Mouse (Mus musculus): ENCODE data around the gene Npr3. TPM values are rescaled to one million over a fixed set of nuclear protein-coding genes. Genes with fewer than 3 reads are reported as not detected.

Gene Npr3
- polyA plus RNA-seq, 1 experiment from 2014 or later = 11.0 TPM

- no peaks in the 10 kb centered on the region for H3K27me3 ChIP-seq (replicated peaks; ENCODE audit: control insufficient read depth, insufficient read depth, low read length)
- no peak for DNase-seq (ENCODE audit: low spot score)
- H3K4me2 ChIP-seq (ENCODE audit: low read length) = no peak overlapping the region
- ATAC-seq (replicated peaks; ENCODE audit: low FRiP score, low TSS enrichment, low read depth) = no peak
- H3K36me3 ChIP-seq (ENCODE audit: control insufficient read depth, insufficient read depth, low read length) = peaks cover 12% of the 10 kb centered on the region; the same call in 1 of the 2 replicates
- no peak overlapping the region for H3K9ac ChIP-seq (ENCODE audit: low read length)
- no peaks in the 10 kb centered on the region for H3K4me1 ChIP-seq (replicated peaks; ENCODE audit: control insufficient read depth, insufficient read depth, low read length)
- no peak overlapping the region for H3K27ac ChIP-seq (ENCODE audit: low read depth)
- H3K4me3 ChIP-seq (ENCODE audit: low read depth, low read length) = no peak overlapping the region
- WGBS = 71% methylated on average over 2 of the region's 2 CpGs
- H3K9me3 ChIP-seq (ENCODE audit: control insufficient read depth, low read length) = peaks cover 5% of the 10 kb centered on the region
Observed at GRCm38 (mm10) chr15:11877273-11877672, 29.8 kb downstream of the Npr3 start.

DNA sequence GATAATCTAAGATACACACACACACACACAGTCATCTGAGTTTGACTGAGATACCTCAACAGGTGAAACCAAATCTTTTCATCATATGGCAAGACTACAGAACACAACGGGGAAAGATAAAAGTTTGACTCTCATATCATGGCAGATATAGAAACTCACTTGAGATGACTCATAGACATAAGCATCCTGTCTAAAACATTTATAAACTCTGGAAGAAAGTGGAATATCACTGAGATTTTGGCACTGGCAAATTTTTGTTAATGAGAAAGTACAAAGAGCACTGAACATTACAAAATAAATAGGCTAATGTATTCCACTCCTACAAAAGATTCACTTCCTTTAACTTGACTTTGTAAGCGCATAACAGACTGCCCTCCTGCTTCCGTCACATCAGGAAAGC is 40.2 kb downstream of the Npr3 start:
- Histone ChIP-seq H3K9ac (ENCODE audit: low read length) (no peak overlapping the region), H3K27me3 (replicated peaks; ENCODE audit: control insufficient read depth, insufficient read depth, low read length) (no peaks in the 10 kb centered on the region), H3K4me3 (ENCODE audit: low read depth, low read length) (no peak overlapping the region), H3K36me3 (ENCODE audit: control insufficient read depth, insufficient read depth, low read length) (no peaks in the 10 kb centered on the region; the same call in 1 of the 2 replicates), H3K4me2 (ENCODE audit: low read length) (no peak overlapping the region), H3K27ac (ENCODE audit: low read depth) (no peak overlapping the region), H3K4me1 (replicated peaks; ENCODE audit: control insufficient read depth, insufficient read depth, low read length) (no peaks in the 10 kb centered on the region), H3K9me3 (ENCODE audit: control insufficient read depth, low read length) (no peaks in the 10 kb centered on the region)
- 89% methylated on average over 3 of the region's 3 CpGs for WGBS
- no peak for DNase-seq (ENCODE audit: low spot score)
- ATAC-seq (replicated peaks; ENCODE audit: low FRiP score, low TSS enrichment, low read depth) = no peak

DNA sequence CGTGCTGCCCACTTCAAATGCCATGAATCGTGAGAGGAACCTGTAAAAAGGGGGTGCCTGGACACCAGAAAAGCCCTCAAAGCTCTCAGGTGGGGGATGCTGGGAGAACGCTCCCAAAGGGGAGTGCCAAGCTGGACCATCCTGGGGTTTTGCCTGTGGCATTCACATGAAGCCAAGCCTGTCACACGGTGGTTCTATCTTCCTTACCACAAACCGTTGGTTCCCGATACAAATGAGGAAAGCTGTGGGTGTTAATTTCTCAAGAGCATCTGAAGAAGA is 43.6 kb downstream of the Npr3 start:
- Histone ChIP-seq H3K4me2 (ENCODE audit: low read length) (no peak overlapping the region), H3K4me1 (replicated peaks; ENCODE audit: control insufficient read depth, insufficient read depth, low read length) (no peaks in the 10 kb centered on the region), H3K27me3 (replicated peaks; ENCODE audit: control insufficient read depth, insufficient read depth, low read length) (no peaks in the 10 kb centered on the region), H3K9me3 (ENCODE audit: control insufficient read depth, low read length) (no peaks in the 10 kb centered on the region), H3K4me3 (ENCODE audit: low read depth, low read length) (no peak overlapping the region), H3K36me3 (ENCODE audit: control insufficient read depth, insufficient read depth, low read length) (peaks cover 1% of the 10 kb centered on the region), H3K9ac (ENCODE audit: low read length) (no peak overlapping the region), H3K27ac (ENCODE audit: low read depth) (no peak overlapping the region)
- 86% methylated on average over 6 of the region's 6 CpGs for WGBS
- ATAC-seq (replicated peaks; ENCODE audit: low FRiP score, low TSS enrichment, low read depth) (no peak), DNase-seq (ENCODE audit: low spot score) (no peak)

DNA sequence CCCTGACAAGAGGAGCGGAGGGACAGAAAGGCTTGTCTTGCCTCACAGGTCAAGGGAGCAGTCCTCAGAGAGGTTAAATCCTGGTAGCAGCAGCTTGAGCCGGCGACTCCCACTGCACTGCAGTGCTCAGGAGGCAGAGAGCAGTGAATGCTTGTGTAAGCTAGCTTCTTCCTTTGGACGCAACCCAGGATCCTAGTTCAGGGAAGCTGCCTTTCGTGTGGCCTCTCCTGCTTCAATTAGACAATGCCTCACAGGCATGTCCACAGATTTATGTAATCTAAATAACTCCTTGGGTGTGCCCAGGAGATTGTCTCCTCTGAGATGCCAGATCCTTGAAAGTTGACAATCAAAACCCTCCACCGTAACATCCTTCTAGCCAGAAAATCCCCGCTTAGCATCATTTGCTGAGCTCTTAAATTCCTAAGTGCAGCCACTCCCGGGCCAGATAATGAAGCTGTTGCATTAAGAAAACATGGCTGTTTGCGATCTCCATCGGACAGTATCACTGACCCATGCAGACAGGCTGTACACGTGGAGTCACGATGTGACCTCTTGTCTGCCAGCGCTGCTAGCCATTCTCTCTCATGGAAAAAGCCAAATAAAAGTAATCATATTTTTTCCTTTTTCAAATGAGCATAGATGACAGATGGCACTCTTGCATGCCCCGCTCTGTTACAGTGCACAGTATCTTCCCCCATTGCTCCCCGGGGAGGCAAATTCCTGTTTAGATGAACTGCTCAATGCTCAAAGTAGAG is 44.1 kb downstream of the Npr3 start:
- no peak for DNase-seq (ENCODE audit: low spot score)

GRCm38 (mm10) chr15:11862253-11862652 is 44.8 kb downstream of the Npr3 start:
- 88% methylated on average over 7 of the region's 7 CpGs for WGBS
- H3K4me1 ChIP-seq (replicated peaks; ENCODE audit: control insufficient read depth, insufficient read depth, low read length) = no peaks in the 10 kb centered on the region
- H3K9me3 ChIP-seq (ENCODE audit: control insufficient read depth, low read length) = no peaks in the 10 kb centered on the region
- peaks cover 9% of the 10 kb centered on the region for H3K36me3 ChIP-seq (ENCODE audit: control insufficient read depth, insufficient read depth, low read length)
- no peak overlapping the region for H3K4me3 ChIP-seq (ENCODE audit: low read depth, low read length)
- no peak for ATAC-seq (replicated peaks; ENCODE audit: low FRiP score, low TSS enrichment, low read depth)
- no peak overlapping the region for H3K27ac ChIP-seq (ENCODE audit: low read depth)
- no peak for DNase-seq (ENCODE audit: low spot score)
- H3K27me3 ChIP-seq (replicated peaks; ENCODE audit: control insufficient read depth, insufficient read depth, low read length) = no peaks in the 10 kb centered on the region
- H3K9ac ChIP-seq (ENCODE audit: low read length) = no peak overlapping the region
- H3K4me2 ChIP-seq (ENCODE audit: low read length) = no peak overlapping the region

More for the DNA sequence above, 44.1 kb downstream of the Npr3 start:
- peaks cover 3% of the 10 kb centered on the region for H3K36me3 ChIP-seq (ENCODE audit: control insufficient read depth, insufficient read depth, low read length)
- no peak overlapping the region for H3K4me3 ChIP-seq (ENCODE audit: low read depth, low read length)
- H3K9ac ChIP-seq (ENCODE audit: low read length) = no peak overlapping the region
- no peak overlapping the region for H3K4me2 ChIP-seq (ENCODE audit: low read length)
- no peaks in the 10 kb centered on the region for H3K27me3 ChIP-seq (replicated peaks; ENCODE audit: control insufficient read depth, insufficient read depth, low read length)
- no peaks in the 10 kb centered on the region for H3K9me3 ChIP-seq (ENCODE audit: control insufficient read depth, low read length)
- H3K4me1 ChIP-seq (replicated peaks; ENCODE audit: control insufficient read depth, insufficient read depth, low read length) = no peaks in the 10 kb centered on the region
- 65% methylated on average over 15 of the region's 15 CpGs for WGBS
- no peak for ATAC-seq (replicated peaks; ENCODE audit: low FRiP score, low TSS enrichment, low read depth)
- H3K27ac ChIP-seq (ENCODE audit: low read depth) = no peak overlapping the region

GRCm38 (mm10) chr15:11860259-11860658 is 46.8 kb downstream of the Npr3 start:
- ATAC-seq (replicated peaks; ENCODE audit: low FRiP score, low TSS enrichment, low read depth) = no peak
- no peak overlapping the region for H3K9ac ChIP-seq (ENCODE audit: low read length)

DNA sequence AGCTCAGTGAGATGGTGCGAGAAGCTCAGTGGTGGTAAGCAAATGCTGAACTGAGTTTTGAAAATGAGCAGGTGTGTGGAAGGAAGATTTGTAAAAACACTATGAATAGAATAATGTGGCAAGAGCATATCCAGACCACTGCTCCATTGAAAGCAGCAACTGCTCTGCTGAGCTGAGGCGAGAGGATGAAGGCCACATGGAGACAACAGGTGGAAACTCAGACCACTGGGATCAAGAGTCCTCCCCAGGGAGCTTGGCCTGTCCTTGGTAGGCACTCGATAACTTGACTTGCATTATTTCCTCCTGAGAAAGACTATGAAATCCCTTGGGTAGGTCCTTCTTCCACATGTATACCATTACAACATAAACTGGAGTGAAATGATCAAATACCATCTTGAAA is 47.3 kb downstream of the Npr3 start:
- peaks cover 18% of the 10 kb centered on the region for H3K36me3 ChIP-seq (ENCODE audit: control insufficient read depth, insufficient read depth, low read length)
- no peak overlapping the region for H3K27ac ChIP-seq (ENCODE audit: low read depth)
- no peak overlapping the region for H3K9ac ChIP-seq (ENCODE audit: low read length)
- H3K4me2 ChIP-seq (ENCODE audit: low read length) = no peak overlapping the region
- no peak for ATAC-seq (replicated peaks; ENCODE audit: low FRiP score, low TSS enrichment, low read depth)
- H3K4me1 ChIP-seq (replicated peaks; ENCODE audit: control insufficient read depth, insufficient read depth, low read length) = no peaks in the 10 kb centered on the region
- WGBS = 89% methylated on average over 3 of the region's 3 CpGs
- H3K9me3 ChIP-seq (ENCODE audit: control insufficient read depth, low read length) = no peaks in the 10 kb centered on the region
- H3K27me3 ChIP-seq (replicated peaks; ENCODE audit: control insufficient read depth, insufficient read depth, low read length) = no peaks in the 10 kb centered on the region
- no peak for DNase-seq (ENCODE audit: low spot score)
- H3K4me3 ChIP-seq (ENCODE audit: low read depth, low read length) = no peak overlapping the region

More at GRCm38 (mm10) chr15:11860259-11860658, 46.8 kb downstream of the Npr3 start:
- Histone ChIP-seq H3K4me1 (replicated peaks; ENCODE audit: control insufficient read depth, insufficient read depth, low read length) (no peaks in the 10 kb centered on the region), H3K9me3 (ENCODE audit: control insufficient read depth, low read length) (no peaks in the 10 kb centered on the region), H3K4me3 (ENCODE audit: low read depth, low read length) (no peak overlapping the region), H3K4me2 (ENCODE audit: low read length) (no peak overlapping the region), H3K36me3 (ENCODE audit: control insufficient read depth, insufficient read depth, low read length) (peaks cover 18% of the 10 kb centered on the region), H3K27ac (ENCODE audit: low read depth) (no peak overlapping the region), H3K27me3 (replicated peaks; ENCODE audit: control insufficient read depth, insufficient read depth, low read length) (no peaks in the 10 kb centered on the region)
- 86% methylated on average over 2 of the region's 2 CpGs for WGBS
- no peak for DNase-seq (ENCODE audit: low spot score)

GRCm38 (mm10) chr15:11858411-11858810 is 48.7 kb downstream of the Npr3 start:
- H3K27ac ChIP-seq (ENCODE audit: low read depth) = no peak overlapping the region
- H3K9me3 ChIP-seq (ENCODE audit: control insufficient read depth, low read length) = no peaks in the 10 kb centered on the region
- ATAC-seq (replicated peaks; ENCODE audit: low FRiP score, low TSS enrichment, low read depth) (no peak), DNase-seq (ENCODE audit: low spot score) (no peak)
- peaks cover 18% of the 10 kb centered on the region for H3K36me3 ChIP-seq (ENCODE audit: control insufficient read depth, insufficient read depth, low read length)
- H3K4me3 ChIP-seq (ENCODE audit: low read depth, low read length) = no peak overlapping the region
- 93% methylated on average over 6 of the region's 6 CpGs for WGBS
- no peaks in the 10 kb centered on the region for H3K27me3 ChIP-seq (replicated peaks; ENCODE audit: control insufficient read depth, insufficient read depth, low read length)
- no peaks in the 10 kb centered on the region for H3K4me1 ChIP-seq (replicated peaks; ENCODE audit: control insufficient read depth, insufficient read depth, low read length)
- no peak overlapping the region for H3K4me2 ChIP-seq (ENCODE audit: low read length)
- no peak overlapping the region for H3K9ac ChIP-seq (ENCODE audit: low read length)
